Mouse (Mus musculus): ENCODE results near the gene Frzb.

DNA sequence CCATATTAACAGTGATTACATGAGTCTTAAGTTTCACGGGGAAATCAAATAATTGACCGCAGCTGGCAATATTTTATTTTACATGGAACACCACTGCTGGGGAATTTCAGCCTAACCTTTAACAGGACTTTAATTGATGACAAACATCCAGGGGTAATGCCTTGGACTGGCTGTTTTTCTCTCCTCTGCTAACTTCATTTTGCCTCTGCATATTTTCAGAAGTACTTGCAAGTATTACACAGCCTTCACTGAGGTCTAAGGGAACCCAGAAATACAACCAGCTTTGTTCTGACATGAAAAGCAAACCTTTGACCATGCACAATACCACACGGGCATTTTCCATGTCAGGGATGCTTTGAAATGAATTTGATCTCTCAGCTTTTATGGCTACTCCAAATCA is 50.6 kb downstream of the Frzb start:
- TF ChIP-seq CTCF (IDR thresholded peaks at IDR 0.05; ENCODE audit: extremely low read depth, insufficient read length, insufficient replicate concordance, low read depth, low read length), result no peak
- no peak for TF ChIP-seq POLR2A (IDR thresholded peaks at IDR 0.05; ENCODE audit: low read depth, low read length)

Data from small intestine, adult 2 months (tissue).